In the genomic region with DNA sequence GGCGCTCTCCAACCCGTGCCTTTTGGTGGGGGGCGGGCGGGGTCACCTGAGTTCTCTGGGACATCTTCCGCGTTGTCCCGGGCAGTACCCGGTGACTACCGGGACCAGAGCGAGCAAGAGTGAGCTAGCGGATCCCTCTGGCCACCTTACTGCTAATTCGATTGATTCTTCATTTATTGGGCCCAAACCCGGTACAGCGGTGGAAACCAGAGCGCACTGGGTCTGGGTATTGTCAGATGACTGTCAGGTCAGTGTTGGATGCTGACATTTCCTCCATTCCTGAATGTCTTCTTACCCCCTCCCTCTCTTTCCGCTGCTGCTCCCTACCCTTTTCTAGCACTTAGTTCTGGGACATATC, we compare ENCODE assay signal across 8 mouse cellular contexts. TPM values are rescaled to one million over a fixed set of nuclear protein-coding genes. Genes with fewer than 3 reads are reported as not detected.
A peak's percentile ranks its signal among the peaks of the same experiment; 100 is the strongest.
DNase-seq lines count a peak whose midpoint lies in the region; ATAC-seq and TF ChIP-seq lines count a peak whose summit lies in the region.

No protein-coding gene starts in this region.

- no peak for TF ChIP-seq CTCF in kidney, postnatal 0 days (IDR thresholded peaks at IDR 0.05; ENCODE audit: low read depth)

- no peaks in the 10 kb centered on the region for H3K9me3 ChIP-seq in kidney, postnatal 0 days (replicated peaks; ENCODE audit: low read length)
- H3K9me3 ChIP-seq in embryonic facial prominence, embryonic 12.5 days: no peaks in the 10 kb centered on the region
- H3K9me3 ChIP-seq in hindbrain, embryonic 14.5 days (ENCODE audit: control insufficient read depth, low read length): no peaks in the 10 kb centered on the region
- no peaks in the 10 kb centered on the region for H3K9me3 ChIP-seq in midbrain, embryonic 16.5 days (replicated peaks; ENCODE audit: control insufficient read depth, low read length, poor library complexity, severe bottlenecking)

- no peak for ATAC-seq in kidney, postnatal 0 days (replicated peaks; ENCODE audit: low FRiP score, low read depth)
- no peak for ATAC-seq in embryonic facial prominence, embryonic 12.5 days (ENCODE audit: insufficient number of reproducible peaks, insufficient read depth, low FRiP score, low TSS enrichment)
- no peak for ATAC-seq in hindbrain, embryonic 14.5 days (ENCODE audit: low FRiP score)
- ATAC-seq in midbrain, embryonic 16.5 days: peak; percentile 15; the same call in 1 of the 2 replicates

- peaks cover 28% of the 10 kb centered on the region for H3K27me3 ChIP-seq in kidney, postnatal 0 days (ENCODE audit: insufficient read depth, low read length)
- peaks cover 21% of the 10 kb centered on the region for H3K27me3 ChIP-seq in embryonic facial prominence, embryonic 12.5 days
- H3K27me3 ChIP-seq in hindbrain, embryonic 14.5 days (ENCODE audit: control insufficient read depth, insufficient read depth, low read length): peaks cover 8% of the 10 kb centered on the region
- peaks cover 17% of the 10 kb centered on the region for H3K27me3 ChIP-seq in midbrain, embryonic 16.5 days (ENCODE audit: control insufficient read depth, insufficient read depth, low read depth, low read length)

- intact Hi-C loops in left cerebral cortex, postnatal 25 days (cut with DNase I): loop anchor here (2.0 to 10.0 kb wide), 10 partner anchors 168 to 1144 kb away; a partner anchor contains a TSS

- H3K4me1 ChIP-seq in kidney, postnatal 0 days (replicated peaks; ENCODE audit: insufficient read depth, low read length): peaks cover 6% of the 10 kb centered on the region; the same call in 1 of the 2 replicates
- H3K4me1 ChIP-seq in embryonic facial prominence, embryonic 12.5 days: peaks cover 10% of the 10 kb centered on the region; the same call in 1 of the 2 replicates
- peaks cover 34% of the 10 kb centered on the region for H3K4me1 ChIP-seq in hindbrain, embryonic 14.5 days (replicated peaks; ENCODE audit: control insufficient read depth, insufficient read depth, low read length)
- H3K4me1 ChIP-seq in midbrain, embryonic 16.5 days (ENCODE audit: control insufficient read depth, insufficient read depth, low read length): peaks cover 23% of the 10 kb centered on the region

- under 1% methylated on average over 16 of the region's 16 CpGs for WGBS in kidney, postnatal 0 days
- WGBS in embryonic facial prominence, embryonic 12.5 days: 1% methylated on average over 16 of the region's 16 CpGs
- under 1% methylated on average over 16 of the region's 16 CpGs for WGBS in hindbrain, embryonic 14.5 days
- under 1% methylated on average over 16 of the region's 16 CpGs for WGBS in midbrain, embryonic 16.5 days

- peak overlapping the region; percentile 100 for H3K4me2 ChIP-seq in kidney, postnatal 0 days (ENCODE audit: low read length)
- peak overlapping the region; percentile 99 for H3K4me2 ChIP-seq in embryonic facial prominence, embryonic 12.5 days (replicated peaks)
- peak overlapping the region; percentile 98 for H3K4me2 ChIP-seq in hindbrain, embryonic 14.5 days (replicated peaks)
- peak overlapping the region; percentile 99 for H3K4me2 ChIP-seq in midbrain, embryonic 16.5 days (ENCODE audit: low read length)

- H3K27ac ChIP-seq in kidney, postnatal 0 days: peak overlapping the region; percentile 83; the same call in 1 of the 2 replicates
- peak overlapping the region; percentile 79 for H3K27ac ChIP-seq in embryonic facial prominence, embryonic 12.5 days
- peak overlapping the region; percentile 91 for H3K27ac ChIP-seq in hindbrain, embryonic 14.5 days
- peak overlapping the region; percentile 77 for H3K27ac ChIP-seq in midbrain, embryonic 16.5 days (ENCODE audit: low read length)

- H3K9ac ChIP-seq in kidney, postnatal 0 days (ENCODE audit: low read depth, low read length): peak overlapping the region; percentile 62
- peak overlapping the region; percentile 74 for H3K9ac ChIP-seq in embryonic facial prominence, embryonic 12.5 days
- H3K9ac ChIP-seq in hindbrain, embryonic 14.5 days: peak overlapping the region; percentile 84
- H3K9ac ChIP-seq in midbrain, embryonic 16.5 days (ENCODE audit: low read depth, low read length): peak overlapping the region; percentile 77

- no peak for DNase-seq in kidney, postnatal 0 days (ENCODE audit: low spot score)
- DNase-seq in kidney, postnatal 14 days: no peak
- no peak for DNase-seq in hindbrain, embryonic 14.5 days (ENCODE audit: low spot score)
- no peak for DNase-seq in B cell, adult 2 months
- DNase-seq in left cerebral cortex, postnatal 25 days (ENCODE audit: low spot score in 2 of 2): no peak
- DNase-seq in lung, adult 18-20 months: no peak

- H3K4me3 ChIP-seq in kidney, postnatal 0 days (replicated peaks; ENCODE audit: low read depth, low read length): peak overlapping the region; percentile 80
- peak overlapping the region; percentile 75 for H3K4me3 ChIP-seq in embryonic facial prominence, embryonic 12.5 days
- H3K4me3 ChIP-seq in hindbrain, embryonic 14.5 days (replicated peaks; ENCODE audit: low read length): peak overlapping the region; percentile 79
- H3K4me3 ChIP-seq in midbrain, embryonic 16.5 days (ENCODE audit: low read depth, low read length): peak overlapping the region; percentile 91

- H3K36me3 ChIP-seq in kidney, postnatal 0 days (ENCODE audit: insufficient read depth, low read length): no peaks in the 10 kb centered on the region
- H3K36me3 ChIP-seq in embryonic facial prominence, embryonic 12.5 days: no peaks in the 10 kb centered on the region
- H3K36me3 ChIP-seq in hindbrain, embryonic 14.5 days (replicated peaks; ENCODE audit: control insufficient read depth, insufficient read depth): 0 out of 2 replicates have a peak, but pooled peaks cover 4% of the 10 kb centered on the region
- no peaks in the 10 kb centered on the region for H3K36me3 ChIP-seq in midbrain, embryonic 16.5 days (ENCODE audit: control insufficient read depth, insufficient read depth, low read length)

RNA-seq across cellular contexts. Expression of a gene that starts 0.7 kb away (rescaled TPM):
- polyA plus RNA-seq in kidney, postnatal 0 days (2015; fragmentation: Nextera tagmentation; extraction: Ambion mirVana): 4.5 and 5.3 TPM in 2 replicates
- polyA plus RNA-seq in embryonic facial prominence, embryonic 12.5 days (2016; fragmentation: Nextera tagmentation; extraction: Ambion mirVana): 8.8 and 10.5 TPM in 2 replicates
- 38.2 and 55.9 TPM in 2 replicates for polyA plus RNA-seq in hindbrain, embryonic 14.5 days (2014; fragmentation: Nextera tagmentation; extraction: Ambion mirVana)
- polyA plus RNA-seq in midbrain, embryonic 16.5 days (2015; fragmentation: Nextera tagmentation; extraction: Ambion mirVana): 8.9 and 9.9 TPM in 2 replicates
- total RNA-seq in left cerebral cortex, postnatal 25 days (2021): 10 to 100 TPM; 43.3 to 44.1 TPM
